Mouse (Mus musculus) heart, embryonic 16.5 days (tissue): ENCODE data around the gene Prr22. TPM values are rescaled to one million over a fixed set of nuclear protein-coding genes. Genes with fewer than 3 reads are reported as not detected.
A peak's percentile ranks its signal among the peaks of the same experiment; 100 is the strongest.

ENCODE experiments used
- ATAC-seq: fragments of 200-750 bp; cut with Nextera tagmentation; replicated peaks from 2 replicates; pipeline ENCODE4 v1.8.0; 2017; ENCODE audit warnings: moderate number of reproducible peaks; ENCODE audit not compliant: insufficient read depth, low FRiP score; ENCODE audit errors: extremely low read depth
- H3K27ac ChIP-seq: fragments of 300-500 bp; sonication (generic); 2 replicates; pipeline ENCODE4 v1.5.1; 2014; ENCODE audit warnings: mild to moderate bottlenecking, low read length, control low read depth, moderate library complexity
- H3K27me3 ChIP-seq: fragments of 300-500 bp; sonication (generic); 2 replicates; pipeline ENCODE4 v1.6.1; 2014; ENCODE audit warnings: low read length, mixed read lengths; ENCODE audit not compliant: control insufficient read depth, insufficient read depth
- H3K36me3 ChIP-seq: fragments of 300-500 bp; sonication (generic); 2 replicates; pipeline ENCODE4 v1.6.1; 2014; ENCODE audit not compliant: control insufficient read depth, insufficient read depth
- H3K4me1 ChIP-seq: fragments of 300-500 bp; sonication (generic); 2 replicates; pipeline ENCODE4 v1.6.1; 2014; ENCODE audit warnings: low read length, mixed read lengths; ENCODE audit not compliant: control insufficient read depth, insufficient read depth
- H3K4me2 ChIP-seq: fragments of 300-500 bp; sonication (generic); 2 replicates; pipeline ENCODE4 v1.6.1; 2014; ENCODE audit warnings: low read depth, mild to moderate bottlenecking, control low read depth, low read length
- H3K4me3 ChIP-seq: fragments of 300-500 bp; sonication (generic); 2 replicates; pipeline ENCODE4 v1.5.1; 2014; ENCODE audit warnings: mild to moderate bottlenecking, control low read depth, low read length
- H3K9ac ChIP-seq: fragments of 300-500 bp; sonication (generic); 2 replicates; pipeline ENCODE4 v1.6.1; 2014; ENCODE audit warnings: low read length, control low read depth
- H3K9me3 ChIP-seq: fragments of 300-500 bp; sonication (generic); replicated peaks from 2 replicates; pipeline ENCODE4 v1.6.1; 2016; ENCODE audit warnings: low read length; ENCODE audit not compliant: control insufficient read depth
- WGBS: fragments of 180-500 bp; shearing (Covaris S2); extraction: QIAGEN DNeasy Blood & Tissue Kit; methylation state at CpG from one replicate; pipeline ENCODE4 v1.1.7; 2014; 5-methylcytosine and 5-hydroxymethylcytosine counted together
- polyA plus RNA-seq: library from polyadenylated mRNA; unstranded; fragments of >200 nt; fragmentation: Nextera tagmentation; extraction: Ambion mirVana; gene quantifications from 2 replicates; pipeline ENCODE4 v1.2.1, GENCODE M21; 2015

Prr22 gene
- polyA plus RNA-seq, 1 experiment from 2014 or later = 1.2 TPM

- Histone ChIP-seq H3K9ac (0 out of 2 replicates have a peak overlapping the region, but pooled peaks have one; percentile 8), H3K36me3 (no peaks in the 10 kb centered on the region), H3K4me3 (no peak overlapping the region), H3K27ac (peak overlapping the region; percentile 88), H3K27me3 (no peaks in the 10 kb centered on the region), H3K9me3 (no peaks in the 10 kb centered on the region), H3K4me1 (peaks cover 29% of the 10 kb centered on the region), H3K4me2 (0 out of 2 replicates have a peak overlapping the region, but pooled peaks have one; percentile 6)
- 7% methylated on average over 3 of the region's 3 CpGs for WGBS
- ATAC-seq = peak; percentile 87
These were observed 40.2 kb downstream of the Prr22 start for GRCm38 (mm10) chr17:56810245-56810644.

- peak; percentile 33; the same call in 1 of the 2 replicates for ATAC-seq
- H3K27me3 ChIP-seq = no peaks in the 10 kb centered on the region
- H3K4me1 ChIP-seq = peaks cover 32% of the 10 kb centered on the region
- no peaks in the 10 kb centered on the region for H3K9me3 ChIP-seq
- no peak overlapping the region for H3K4me3 ChIP-seq
- H3K4me2 ChIP-seq = no peak overlapping the region
- WGBS = 14% methylated on average over 24 of the region's 24 CpGs
- H3K27ac ChIP-seq = peak overlapping the region; percentile 57
- no peak overlapping the region for H3K9ac ChIP-seq
- H3K36me3 ChIP-seq = no peaks in the 10 kb centered on the region
These were observed 44.4 kb downstream of the Prr22 start for GRCm38 (mm10) chr17:56814316-56815056.

- no peak for ATAC-seq
- Histone ChIP-seq H3K9me3 (no peaks in the 10 kb centered on the region), H3K4me2 (no peak overlapping the region), H3K4me3 (no peak overlapping the region), H3K36me3 (no peaks in the 10 kb centered on the region), H3K9ac (no peak overlapping the region), H3K4me1 (peaks cover 33% of the 10 kb centered on the region), H3K27ac (peak overlapping the region; percentile 57), H3K27me3 (no peaks in the 10 kb centered on the region)
- whole genome bisulfite sequencing = 89% methylated on average over 3 of the region's 3 CpGs
These were observed 45.0 kb downstream of the Prr22 start for GRCm38 (mm10) chr17:56815057-56815345.

- peaks cover 22% of the 10 kb centered on the region for H3K4me1 ChIP-seq
- no peak overlapping the region for H3K4me3 ChIP-seq
- no peak overlapping the region for H3K9ac ChIP-seq
- no peaks in the 10 kb centered on the region for H3K36me3 ChIP-seq
- no peak overlapping the region for H3K27ac ChIP-seq
- ATAC-seq = no peak
- H3K9me3 ChIP-seq = no peaks in the 10 kb centered on the region
- H3K4me2 ChIP-seq = no peak overlapping the region
- H3K27me3 ChIP-seq = no peaks in the 10 kb centered on the region
- 37% methylated on average over 11 of the region's 11 CpGs for WGBS
These were observed 48.1 kb downstream of the Prr22 start for GRCm38 (mm10) chr17:56818067-56818636.

DNA sequence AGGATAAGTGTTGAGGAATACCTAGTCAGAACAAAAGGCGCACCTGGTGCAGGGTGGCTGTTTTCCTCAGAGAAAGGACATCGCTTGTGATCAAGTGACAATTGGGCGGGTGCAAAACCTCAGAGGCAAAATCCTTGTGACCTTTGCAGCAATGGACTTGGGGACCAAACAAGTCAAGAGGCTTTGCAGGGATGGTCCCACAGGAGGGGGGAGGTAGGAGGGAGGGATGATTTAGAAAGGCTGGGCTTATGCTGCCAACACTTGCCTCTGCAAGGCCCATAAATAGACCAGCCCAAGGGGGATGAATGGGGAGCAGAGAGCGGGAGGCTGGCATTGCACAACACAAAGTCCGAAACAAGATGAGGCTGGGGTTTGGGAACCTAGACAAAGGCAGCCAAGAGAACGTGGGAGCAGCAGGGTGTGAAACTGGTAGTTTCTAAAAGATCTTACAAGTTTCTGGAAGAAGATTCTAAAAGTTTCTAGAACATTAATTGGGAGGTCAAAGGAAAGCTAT is 49.0 kb downstream of the Prr22 start:
- H3K4me1 ChIP-seq = peaks cover 22% of the 10 kb centered on the region
- H3K27me3 ChIP-seq = no peaks in the 10 kb centered on the region
- H3K4me3 ChIP-seq = no peak overlapping the region
- ATAC-seq = peak; percentile 37; the same call in 1 of the 2 replicates
- 0 out of 2 replicates have a peak overlapping the region, but pooled peaks have one; percentile 18 for H3K4me2 ChIP-seq
- H3K36me3 ChIP-seq = no peaks in the 10 kb centered on the region
- 57% methylated on average over 6 of the region's 6 CpGs for WGBS
- H3K9me3 ChIP-seq = no peaks in the 10 kb centered on the region
- H3K27ac ChIP-seq = peak overlapping the region; percentile 67
- peak overlapping the region; percentile 33; the same call in 1 of the 2 replicates for H3K9ac ChIP-seq

DNA sequence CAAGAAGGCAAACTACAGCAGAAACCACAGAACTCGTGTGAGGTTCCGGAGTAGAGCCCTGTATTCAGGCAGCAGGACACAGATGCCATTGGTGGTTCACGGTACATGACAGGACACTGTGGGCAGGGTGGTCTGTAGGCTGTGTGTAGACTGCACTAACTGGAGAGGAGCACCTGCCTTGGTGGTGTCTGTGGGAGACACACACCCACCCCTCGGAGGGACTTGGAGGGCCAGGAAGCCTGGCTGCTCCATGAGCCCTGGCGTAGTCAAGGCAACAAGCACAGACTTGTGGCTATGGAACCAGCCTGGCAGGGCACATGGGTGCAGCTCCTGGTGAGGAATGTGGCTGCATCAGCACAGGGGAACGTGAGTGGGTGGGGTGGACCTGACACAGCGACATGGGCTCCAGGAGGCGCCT is 49.7 kb downstream of the Prr22 start:
- Histone ChIP-seq H3K4me1 (peaks cover 17% of the 10 kb centered on the region), H3K27ac (peak overlapping the region; percentile 43; the same call in 1 of the 2 replicates), H3K9ac (no peak overlapping the region), H3K4me2 (no peak overlapping the region), H3K36me3 (no peaks in the 10 kb centered on the region), H3K4me3 (no peak overlapping the region), H3K9me3 (no peaks in the 10 kb centered on the region), H3K27me3 (no peaks in the 10 kb centered on the region)
- 59% methylated on average over 8 of the region's 8 CpGs for WGBS
- ATAC-seq = peak; percentile 62

Other genes with a start within 250 kb of the Prr22 start
- 0.62 and 1.2 TPM in 2 replicates for gene Gm20219, start 215.9 kb upstream of the Prr22 start, polyA plus RNA-seq
- 57.6 and 60.6 TPM in 2 replicates for gene Safb2, start 185.7 kb upstream of the Prr22 start, polyA plus RNA-seq
- gene Safb, start 185.4 kb upstream of the Prr22 start, polyA plus RNA-seq = 76.5 and 92.3 TPM in 2 replicates
- gene 2410015M20Rik, start 160.5 kb upstream of the Prr22 start, polyA plus RNA-seq = 329 and 345 TPM in 2 replicates
- 1,106 and 1,159 TPM in 2 replicates for gene Rpl36, start 156.8 kb upstream of the Prr22 start, polyA plus RNA-seq
- 60.7 and 62.5 TPM in 2 replicates for gene Lonp1, start 143.4 kb upstream of the Prr22 start, polyA plus RNA-seq
- 0.29 and 0.31 TPM in 2 replicates for gene Catsperd, start 142.1 kb upstream of the Prr22 start, polyA plus RNA-seq
- 63.1 and 64.3 TPM in 2 replicates for gene Ranbp3, start 97.0 kb upstream of the Prr22 start, polyA plus RNA-seq
- 1,043 and 1,129 TPM in 2 replicates for gene Ndufa11, start 52.5 kb upstream of the Prr22 start, polyA plus RNA-seq
- 12.8 and 14.6 TPM in 2 replicates for gene Vmac, start 52.2 kb upstream of the Prr22 start, polyA plus RNA-seq
- gene Nrtn, start 12.7 kb upstream of the Prr22 start, polyA plus RNA-seq = 21.2 and 23.9 TPM in 2 replicates
- 31.7 and 34.9 TPM in 2 replicates for gene Dus3l, start 5.5 kb upstream of the Prr22 start, polyA plus RNA-seq
- gene Rfx2, start 60.8 kb downstream of the Prr22 start, polyA plus RNA-seq = 6.2 and 6.8 TPM in 2 replicates
- gene Acsbg2, start 104.2 kb downstream of the Prr22 start, polyA plus RNA-seq = not detected in 2 replicates
- 0.30 and 0.61 TPM in 2 replicates for gene 1700061G19Rik, start 105.2 kb downstream of the Prr22 start, polyA plus RNA-seq
- gene Mllt1, start 165.2 kb downstream of the Prr22 start, polyA plus RNA-seq = 26.4 and 31.1 TPM in 2 replicates
- 0.05 TPM in 1 of 2 replicates, not detected in the other for gene Acer1, start 211.9 kb downstream of the Prr22 start, polyA plus RNA-seq
- 117 and 129 TPM in 2 replicates for gene Clpp, start 220.1 kb downstream of the Prr22 start, polyA plus RNA-seq
- gene Alkbh7, start 227.1 kb downstream of the Prr22 start, polyA plus RNA-seq = 56.4 and 59.6 TPM in 2 replicates
- gene Pspn, start 229.8 kb downstream of the Prr22 start, polyA plus RNA-seq = 0.34 TPM in 1 of 2 replicates, not detected in the other
- 44.1 and 45.6 TPM in 2 replicates for gene Gtf2f1, start 241.0 kb downstream of the Prr22 start, polyA plus RNA-seq
- gene Gm17949, start 241.2 kb downstream of the Prr22 start, polyA plus RNA-seq = 0.32 and 0.41 TPM in 2 replicates